9 mouse cellular contexts compared by ENCODE assay signal in genomic region chr1:88143966-88144675, GRCm38 (mm10). TPM values are rescaled to one million over a fixed set of nuclear protein-coding genes. Genes with fewer than 3 reads are reported as not detected.
DNase-seq lines count a peak whose midpoint lies in the region; ATAC-seq and TF ChIP-seq lines count a peak whose summit lies in the region.
"Not testable (repeated sequence)": the region's sequence is repeated elsewhere in the genome, so short reads cannot be mapped to it uniquely, and the experiment has no call there.
"Had no signal": no experiment of that assay in that cellular context is flagged by ENCODE, and none has a peak within 500 bp of the region (broad histone marks: within the 10 kb centered on the region; RNA-seq: fewer than 3 reads in every experiment).

No protein-coding gene starts in this region.

- peak; percentile 28 for DNase-seq in Muller cell, postnatal 12 days (ENCODE audit: inconsistent ontology term)
- peak; percentile 56 to 61 for DNase-seq in cerebellum, adult 18-20 months
- DNase-seq in hindbrain, embryonic 11.5 days (ENCODE audit: low spot score), result peak; percentile 50
- peak; percentile 46 for DNase-seq in layer of hippocampus, adult 11-12 months (ENCODE audit: low spot score)
- not testable (repeated sequence) for DNase-seq in lung, postnatal 0 days (ENCODE audit: low spot score)
- DNase-seq in retina, embryonic 14.5 days (ENCODE audit: low spot score), result peak; percentile 55
- peak; percentile 4 to 46 for DNase-seq in thymus, postnatal 10 days (ENCODE audit: low spot score in 2 of 2)

- not testable (repeated sequence) for H3K27me3 ChIP-seq in forebrain, embryonic 12.5 days; hindbrain, embryonic 11.5 days (ENCODE audit: control insufficient read depth, insufficient read depth, low read length); lung, postnatal 0 days (replicated peaks; ENCODE audit: insufficient read depth, low read length)

- H3K9ac ChIP-seq in forebrain, embryonic 12.5 days; hindbrain, embryonic 11.5 days (ENCODE audit: low read depth, low read length); lung, postnatal 0 days (replicated peaks; ENCODE audit: low read depth): not testable (repeated sequence)

- not testable (repeated sequence) for H3K4me3 ChIP-seq in forebrain, embryonic 12.5 days (replicated peaks); hindbrain, embryonic 11.5 days (ENCODE audit: low read depth, low read length); lung, postnatal 0 days (ENCODE audit: low read depth, low read length)

- H3K4me2 ChIP-seq in forebrain, embryonic 12.5 days; hindbrain, embryonic 11.5 days (replicated peaks; ENCODE audit: low read depth, low read length); lung, postnatal 0 days (replicated peaks; ENCODE audit: low read depth, low read length): not testable (repeated sequence)

- not testable (repeated sequence) for H3K9me3 ChIP-seq in forebrain, embryonic 12.5 days; hindbrain, embryonic 11.5 days (ENCODE audit: control insufficient read depth, low read length); lung, postnatal 0 days (ENCODE audit: low read length)

- 4% methylated on average over 5 of the region's 5 CpGs for WGBS in forebrain, embryonic 12.5 days
- WGBS in hindbrain, embryonic 11.5 days, result 1% methylated on average over 5 of the region's 5 CpGs
- WGBS in lung, postnatal 0 days, result 2% methylated on average over 5 of the region's 5 CpGs

- H3K27ac ChIP-seq in forebrain, embryonic 12.5 days; hindbrain, embryonic 11.5 days (ENCODE audit: low read depth, low read length); lung, postnatal 0 days (ENCODE audit: low read length): not testable (repeated sequence)

- peak; percentile 58 for TF ChIP-seq CTCF in lung, postnatal 0 days (IDR thresholded peaks at IDR 0.05)

- TF ChIP-seq EP300 in lung, postnatal 0 days (IDR thresholded peaks at IDR 0.05), result not testable (repeated sequence)

- H3K4me1 ChIP-seq in forebrain, embryonic 12.5 days; hindbrain, embryonic 11.5 days (replicated peaks; ENCODE audit: control insufficient read depth, insufficient read depth, low read length); lung, postnatal 0 days (ENCODE audit: insufficient read depth, low read depth, low read length): not testable (repeated sequence)

- not testable (repeated sequence) for H3K36me3 ChIP-seq in forebrain, embryonic 12.5 days (replicated peaks); hindbrain, embryonic 11.5 days (ENCODE audit: control insufficient read depth, insufficient read depth, low read length); lung, postnatal 0 days (ENCODE audit: insufficient read depth, low read length)

- ATAC-seq in forebrain, embryonic 12.5 days (ENCODE audit: low FRiP score), result peak; percentile 39; the same call in 1 of the 2 replicates
- ATAC-seq in hindbrain, embryonic 11.5 days (ENCODE audit: low FRiP score), result not testable (repeated sequence)
- peak; percentile 77 for ATAC-seq in lung, postnatal 0 days

RNA-seq across cellular contexts. Expression of gene Ugt1a6a, which starts 9.5 kb away (rescaled TPM):
- polyA plus RNA-seq in forebrain, embryonic 12.5 days (2016; fragmentation: Nextera tagmentation; extraction: Ambion mirVana), result 0.44 and 0.93 TPM in 2 replicates
- polyA plus RNA-seq in hindbrain, embryonic 11.5 days (2014; fragmentation: Nextera tagmentation; extraction: Ambion mirVana), result 0.49 and 0.67 TPM in 2 replicates
- polyA plus RNA-seq in lung, postnatal 0 days (2015; fragmentation: Nextera tagmentation; extraction: Ambion mirVana), result 35.3 and 39.9 TPM in 2 replicates

RNA-seq across cellular contexts. Expression of gene Ugt1a5, which starts 21.7 kb away (rescaled TPM):
- polyA plus RNA-seq in forebrain, embryonic 12.5 days (2016; fragmentation: Nextera tagmentation; extraction: Ambion mirVana), result not detected in 2 replicates
- polyA plus RNA-seq in hindbrain, embryonic 11.5 days (2014; fragmentation: Nextera tagmentation; extraction: Ambion mirVana), result not detected in 2 replicates
- polyA plus RNA-seq in lung, postnatal 0 days (2015; fragmentation: Nextera tagmentation; extraction: Ambion mirVana), result not detected in 2 replicates
- polyA plus RNA-seq: midbrain, embryonic 15.5 days had no signal

RNA-seq across cellular contexts. Expression of gene Ugt1a6b, which starts 41.1 kb away (rescaled TPM):
- 0.19 TPM in 1 of 2 replicates, not detected in the other for polyA plus RNA-seq in forebrain, embryonic 12.5 days (2016; fragmentation: Nextera tagmentation; extraction: Ambion mirVana)
- polyA plus RNA-seq in hindbrain, embryonic 11.5 days (2014; fragmentation: Nextera tagmentation; extraction: Ambion mirVana), result 0.17 TPM in 1 of 2 replicates, not detected in the other
- polyA plus RNA-seq in lung, postnatal 0 days (2015; fragmentation: Nextera tagmentation; extraction: Ambion mirVana), result 2.4 and 3.2 TPM in 2 replicates

RNA-seq across cellular contexts. Expression of gene Ugt1a7c, which starts 49.3 kb away (rescaled TPM):
- 0.55 and 0.70 TPM in 2 replicates for polyA plus RNA-seq in forebrain, embryonic 12.5 days (2016; fragmentation: Nextera tagmentation; extraction: Ambion mirVana)
- 1.0 and 1.1 TPM in 2 replicates for polyA plus RNA-seq in hindbrain, embryonic 11.5 days (2014; fragmentation: Nextera tagmentation; extraction: Ambion mirVana)
- polyA plus RNA-seq in lung, postnatal 0 days (2015; fragmentation: Nextera tagmentation; extraction: Ambion mirVana), result 2.5 and 2.7 TPM in 2 replicates

RNA-seq across cellular contexts. Expression of gene Ugt1a2, which starts 56.3 kb away (rescaled TPM):
- polyA plus RNA-seq in forebrain, embryonic 12.5 days (2016; fragmentation: Nextera tagmentation; extraction: Ambion mirVana), result not detected in 2 replicates
- not detected in 2 replicates for polyA plus RNA-seq in hindbrain, embryonic 11.5 days (2014; fragmentation: Nextera tagmentation; extraction: Ambion mirVana)
- 0.08 and 0.11 TPM in 2 replicates for polyA plus RNA-seq in lung, postnatal 0 days (2015; fragmentation: Nextera tagmentation; extraction: Ambion mirVana)
- polyA plus RNA-seq: midbrain, embryonic 15.5 days had no signal

Comparison
In these comparisons a context has a peak if more than half of its experiments do, and no peak if none do; other contexts are left out.
1. RNA of gene Ugt1a6a, which starts 9.5 kb away (polyA plus RNA-seq): 35.3 to 39.9 TPM in lung, postnatal 0 days; 0.44 to 0.93 TPM in forebrain, embryonic 12.5 days and 0.49 to 0.67 TPM in hindbrain, embryonic 11.5 days; every median in the first group is over 10 times any median in the second.